Mouse (Mus musculus) MEL (cell line): ENCODE measurements at regions not wholly inside any gene's neighbourhood (a gene's known extent, or its start where the extent isn't known, plus 50 kb on each side); places are given as distances from the start of the nearest gene placed in this dataset.

Experiments used
- DNase-seq: peaks from one replicate; pipeline ENCODE4 v3.0.0; 2011; ENCODE audit warnings: low read depth, low spot score
- H3K27ac ChIP-seq: 2 replicates; pipeline ENCODE4 v1.5.1; 2012; ENCODE audit warnings: low read depth, mild to moderate bottlenecking, control low read depth, low read length, moderate library complexity; ENCODE audit not compliant: control insufficient read depth
- H3K27me3 ChIP-seq, 2 experiments: fragments of 150-350 bp in 1 of 2; sonication (generic) in 1 of 2; 2 replicates each; pipeline ENCODE4 v1.6.1; 2012; ENCODE audit warnings: low read length in 2 of 2, mild to moderate bottlenecking in 2 of 2, improper control_type of control experiment in 1 of 2, moderate library complexity in 1 of 2; ENCODE audit not compliant: insufficient read depth in 2 of 2, control insufficient read depth in 1 of 2
- H3K36me3 ChIP-seq, 2 experiments: 2 replicates each; pipeline ENCODE4 v1.6.1; 2012 to 2014; ENCODE audit warnings: low read length in 2 of 2, improper control_type of control experiment in 1 of 2, inconsistent platforms in 1 of 2, mild to moderate bottlenecking in 1 of 2; ENCODE audit not compliant: insufficient read depth in 2 of 2, control insufficient read depth in 1 of 2
- H3K4me1 ChIP-seq, 2 experiments: fragments of 150-350 bp in 1 of 2; sonication (generic) in 1 of 2; 2 replicates each; pipeline ENCODE4 v1.6.1; 2012; ENCODE audit warnings: low read length in 2 of 2, improper control_type of control experiment in 1 of 2, mild to moderate bottlenecking in 1 of 2; ENCODE audit not compliant: insufficient read depth in 2 of 2, control insufficient read depth in 1 of 2
- H3K4me3 ChIP-seq, 2 experiments: fragments of 150-350 bp in 1 of 2; sonication (generic) in 1 of 2; 2 replicates each; pipeline ENCODE4 v1.5.1; 2012; ENCODE audit warnings: low read depth in 2 of 2, low read length in 2 of 2, mild to moderate bottlenecking in 2 of 2, moderate library complexity in 2 of 2, control low read depth in 1 of 2, improper control_type of control experiment in 1 of 2; ENCODE audit not compliant: control insufficient read depth in 1 of 2, insufficient read depth in 1 of 2
- H3K79me2 ChIP-seq: 2 replicates; pipeline ENCODE4 v1.6.1; 2012; ENCODE audit warnings: mild to moderate bottlenecking, low read length, moderate library complexity; ENCODE audit not compliant: control insufficient read depth, poor library complexity, insufficient read depth
- H3K9ac ChIP-seq: 2 replicates; pipeline ENCODE4 v1.6.1; 2012; ENCODE audit warnings: low read depth, mild to moderate bottlenecking, control low read depth, low read length, moderate library complexity; ENCODE audit not compliant: control insufficient read depth, poor library complexity, severe bottlenecking
- H3K9me3 ChIP-seq: fragments of 150-350 bp; sonication (generic); replicated peaks from 2 replicates; pipeline ENCODE4 v1.6.1; 2012; ENCODE audit warnings: mild to moderate bottlenecking, low read length, improper control_type of control experiment, moderate library complexity; ENCODE audit not compliant: insufficient read depth
- BHLHE40 ChIP-seq: IDR thresholded peaks from 2 replicates; pipeline ENCODE4 v1.6.1; 2012; ENCODE audit warnings: low read depth, mild to moderate bottlenecking, inconsistent platforms, low read length, improper control_type of control experiment, borderline replicate concordance
- CHD1 ChIP-seq: IDR thresholded peaks from 2 replicates; pipeline ENCODE4 v1.6.1; 2012; ENCODE audit warnings: low read depth, mild to moderate bottlenecking, inconsistent platforms, low read length, improper control_type of control experiment
- CTCF ChIP-seq, 3 experiments: IDR thresholded peaks in 2 of 3; conservative IDR thresholded peaks in 1 of 3; 2 replicates each; pipeline ENCODE4 v1.5.1; 2011 to 2012; ENCODE audit warnings: low read length in 3 of 3, low read depth in 2 of 3, mild to moderate bottlenecking in 2 of 3, improper control_type of control experiment in 1 of 3, inconsistent platforms in 1 of 3, mixed read lengths in 1 of 3, moderate library complexity in 1 of 3; ENCODE audit not compliant: control insufficient read depth in 1 of 3, insufficient read depth in 1 of 3, poor library complexity in 1 of 3, severe bottlenecking in 1 of 3
- EP300 ChIP-seq, 2 experiments: IDR thresholded peaks; 2 replicates each; pipeline ENCODE4 v1.6.1; 2011; ENCODE audit warnings: improper control_type of control experiment in 2 of 2, low read length in 2 of 2, low read depth in 1 of 2, mild to moderate bottlenecking in 1 of 2
- GABPA ChIP-seq: IDR thresholded peaks from 2 replicates; pipeline ENCODE4 v1.6.1; 2012; ENCODE audit warnings: low read depth, mild to moderate bottlenecking, inconsistent platforms, low read length, improper control_type of control experiment, moderate library complexity
- GATA1 ChIP-seq: IDR thresholded peaks from 2 replicates; pipeline ENCODE4 v1.6.1; 2011; ENCODE audit warnings: low read depth, low read length, improper control_type of control experiment
- JUND ChIP-seq: IDR thresholded peaks from 2 replicates; pipeline ENCODE4 v1.6.1; 2011; ENCODE audit warnings: low read depth, mild to moderate bottlenecking, improper control_type of control experiment, low read length
- KAT2A ChIP-seq: conservative IDR thresholded peaks from 2 replicates; pipeline ENCODE4 v1.6.1; 2012; ENCODE audit warnings: low read depth, low read length, improper control_type of control experiment, inconsistent platforms
- MAFK ChIP-seq: IDR thresholded peaks from 2 replicates; pipeline ENCODE4 v1.6.1; 2011; ENCODE audit warnings: low read depth, mild to moderate bottlenecking, low read length, improper control_type of control experiment, borderline replicate concordance
- MAZ ChIP-seq: IDR thresholded peaks from 2 replicates; pipeline ENCODE4 v1.6.1; 2012; ENCODE audit warnings: low read depth, mild to moderate bottlenecking, inconsistent platforms, low read length, improper control_type of control experiment
- MEF2A ChIP-seq: IDR thresholded peaks from 2 replicates; pipeline ENCODE4 v1.6.1; 2014; ENCODE audit warnings: low read depth, mild to moderate bottlenecking, inconsistent platforms, low read length, improper control_type of control experiment; ENCODE audit not compliant: poor library complexity, insufficient replicate concordance, severe bottlenecking; ENCODE audit errors: extremely low read depth
- MYC ChIP-seq: IDR thresholded peaks from 2 replicates; pipeline ENCODE4 v1.6.1; 2011; ENCODE audit warnings: low read depth, mild to moderate bottlenecking, low read length, improper control_type of control experiment, moderate library complexity
- NELFE ChIP-seq: IDR thresholded peaks from 2 replicates; pipeline ENCODE4 v1.6.1; 2011; ENCODE audit warnings: low read depth, low read length, improper control_type of control experiment
- TAL1 ChIP-seq: IDR thresholded peaks from 2 replicates; pipeline ENCODE4 v1.6.1; 2012; ENCODE audit warnings: mild to moderate bottlenecking, inconsistent platforms, low read length, moderate library complexity, mixed read lengths
- ZKSCAN1 ChIP-seq: IDR thresholded peaks from 2 replicates; pipeline ENCODE4 v1.6.1; 2012; ENCODE audit warnings: low read depth, mild to moderate bottlenecking, inconsistent platforms, low read length, improper control_type of control experiment, moderate library complexity

GRCm38 (mm10) chr1:190061560-190062295 is 108.8 kb downstream of the Prox1 start:
- DNase-seq, result no peak
- Histone ChIP-seq H3K27ac (no peak overlapping the region), H3K9me3 (no peaks in the 10 kb centered on the region), H3K4me3 (no peak overlapping the region), H3K9ac (no peak overlapping the region), H3K36me3 (no peaks in the 10 kb centered on the region), H3K4me1 (no peaks in the 10 kb centered on the region), H3K79me2 (no peaks in the 10 kb centered on the region), H3K27me3 (no peaks in the 10 kb centered on the region)
- TF ChIP-seq CTCF (IDR thresholded peaks at IDR 0.05 in 2 of 3, conservative IDR thresholded peaks at IDR 0.05 in 1 of 3; ENCODE audit: control insufficient read depth in 1 of 3, insufficient read depth in 1 of 3, low read depth in 2 of 3, low read length in 3 of 3, poor library complexity in 1 of 3, severe bottlenecking in 1 of 3), result no peak

GRCm38 (mm10) chr1:190059025-190059424 is 111.5 kb downstream of the Prox1 start:
- H3K4me1 ChIP-seq, result no peaks in the 10 kb centered on the region
- H3K9ac ChIP-seq, result no peak overlapping the region
- no peak overlapping the region for H3K27ac ChIP-seq
- TF ChIP-seq ZKSCAN1 (no peak), MEF2A (no peak)
- TF ChIP-seq, all 39 proteins: peak for 0
- no peaks in the 10 kb centered on the region for H3K79me2 ChIP-seq
- H3K36me3 ChIP-seq, result no peaks in the 10 kb centered on the region
- no peaks in the 10 kb centered on the region for H3K9me3 ChIP-seq
- no peaks in the 10 kb centered on the region for H3K27me3 ChIP-seq
- H3K4me3 ChIP-seq, result no peak overlapping the region
- no peak for DNase-seq

- H3K9ac ChIP-seq, result no peak overlapping the region
- no peaks in the 10 kb centered on the region for H3K27me3 ChIP-seq
- H3K79me2 ChIP-seq, result no peaks in the 10 kb centered on the region
- TF ChIP-seq JUND (no peak), MAZ (no peak), EP300 (IDR thresholded peaks at IDR 0.05; ENCODE audit: low read depth in 1 of 2, low read length in 2 of 2) (no peak), GATA1 (no peak), MAFK (no peak)
- DNase-seq, result no peak
- H3K27ac ChIP-seq, result no peak overlapping the region
- no peak overlapping the region for H3K4me3 ChIP-seq
- no peaks in the 10 kb centered on the region for H3K36me3 ChIP-seq
- H3K9me3 ChIP-seq, result no peaks in the 10 kb centered on the region
- no peaks in the 10 kb centered on the region for H3K4me1 ChIP-seq
Measured at GRCm38 (mm10) chr1:190056931-190057330, 113.6 kb downstream of the Prox1 start.

- DNase-seq, result no peak
- H3K9ac ChIP-seq, result no peak overlapping the region
- no peaks in the 10 kb centered on the region for H3K36me3 ChIP-seq
- no peaks in the 10 kb centered on the region; the same call in 1 of the 2 replicates for H3K9me3 ChIP-seq
- no peaks in the 10 kb centered on the region for H3K4me1 ChIP-seq
- H3K27ac ChIP-seq, result no peak overlapping the region
- H3K4me3 ChIP-seq, result no peak overlapping the region
- H3K79me2 ChIP-seq, result no peaks in the 10 kb centered on the region
- H3K27me3 ChIP-seq, result no peaks in the 10 kb centered on the region
- no peak for TF ChIP-seq MYC
- TF ChIP-seq TAL1, result no peak
- TF ChIP-seq GABPA, result no peak
- TF ChIP-seq NELFE, result no peak
- TF ChIP-seq KAT2A, result no peak
- no peak for TF ChIP-seq EP300 (IDR thresholded peaks at IDR 0.05; ENCODE audit: low read depth in 1 of 2, low read length in 2 of 2)
- no peak for TF ChIP-seq CHD1
- no peak for TF ChIP-seq BHLHE40
- TF ChIP-seq ZKSCAN1, result no peak
Measured at GRCm38 (mm10) chr1:190051903-190052302, 118.6 kb downstream of the Prox1 start.
